Mouse (Mus musculus) midbrain, embryonic 13.5 days (tissue): ENCODE data around the gene Fam118a. TPM values are rescaled to one million over a fixed set of nuclear protein-coding genes. Genes with fewer than 3 reads are reported as not detected.

ENCODE experiments used
- ATAC-seq: fragments of 200-750 bp; cut with Nextera tagmentation; 2 replicates; pipeline ENCODE4 v1.8.0; 2017; ENCODE audit warnings: mild to moderate bottlenecking, moderate TSS enrichment, moderate library complexity
- H3K27ac ChIP-seq: fragments of 300-500 bp; sonication (generic); 2 replicates; pipeline ENCODE4 v1.5.1; 2015; ENCODE audit warnings: inconsistent platforms, mild to moderate bottlenecking, moderate library complexity
- H3K27me3 ChIP-seq: fragments of 300-500 bp; sonication (generic); 2 replicates; pipeline ENCODE4 v1.6.1; 2015; ENCODE audit warnings: mild to moderate bottlenecking, inconsistent platforms
- H3K36me3 ChIP-seq: fragments of 300-500 bp; sonication (generic); 2 replicates; pipeline ENCODE4 v1.6.1; 2015; ENCODE audit warnings: mild to moderate bottlenecking, inconsistent platforms
- H3K4me1 ChIP-seq: fragments of 300-500 bp; sonication (generic); replicated peaks from 2 replicates; pipeline ENCODE4 v1.6.1; 2015; ENCODE audit warnings: inconsistent platforms
- H3K4me2 ChIP-seq: fragments of 300-500 bp; sonication (generic); replicated peaks from 2 replicates; pipeline ENCODE4 v1.6.1; 2015; ENCODE audit warnings: moderate library complexity, mild to moderate bottlenecking, inconsistent platforms
- H3K4me3 ChIP-seq: fragments of 300-500 bp; sonication (generic); replicated peaks from 2 replicates; pipeline ENCODE4 v1.5.1; 2015; ENCODE audit warnings: mild to moderate bottlenecking, inconsistent platforms
- H3K9ac ChIP-seq: fragments of 300-500 bp; sonication (generic); replicated peaks from 2 replicates; pipeline ENCODE4 v1.6.1; 2015; ENCODE audit warnings: mild to moderate bottlenecking, inconsistent platforms
- H3K9me3 ChIP-seq: fragments of 300-500 bp; sonication (generic); 2 replicates; pipeline ENCODE4 v1.6.1; 2016; ENCODE audit warnings: mild to moderate bottlenecking, inconsistent platforms
- WGBS: fragments of 180-500 bp; shearing (Covaris S2); methylation state at CpG from one replicate; pipeline ENCODE4 v1.1.7; 2015; 5-methylcytosine and 5-hydroxymethylcytosine counted together
- polyA plus RNA-seq: library from polyadenylated mRNA; unstranded; fragments of >200 nt; fragmentation: Nextera tagmentation; extraction: Ambion mirVana; gene quantifications from 2 replicates; pipeline ENCODE4 v1.2.1, GENCODE M21; 2015

Fam118a gene
- polyA plus RNA-seq, 1 experiment from 2014 or later = 24.4 TPM

DNA sequence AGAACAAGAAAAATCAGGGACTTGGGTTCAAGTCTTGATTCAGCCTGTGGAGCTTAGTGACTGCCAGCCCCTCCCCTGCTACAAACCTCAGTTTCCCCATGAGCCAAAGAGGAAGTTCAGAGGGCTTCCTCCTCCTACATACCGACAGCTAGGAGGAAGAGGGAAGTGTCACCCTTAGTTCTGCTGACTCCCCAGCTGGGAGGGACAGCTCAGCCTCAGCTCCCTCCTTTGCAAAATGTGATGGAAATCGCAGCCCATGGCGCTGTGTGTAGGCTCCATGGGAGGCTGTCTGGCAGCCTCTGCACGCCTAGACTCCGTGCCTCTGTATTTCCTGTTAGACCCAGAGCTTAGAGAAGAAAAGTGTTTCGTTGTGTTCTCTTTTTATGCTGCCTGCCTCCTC is 34.2 kb upstream of the Fam118a start:
- no peak for ATAC-seq
- H3K9me3 ChIP-seq = no peaks in the 10 kb centered on the region
- H3K9ac ChIP-seq = no peak overlapping the region
- no peaks in the 10 kb centered on the region for H3K36me3 ChIP-seq
- H3K4me3 ChIP-seq = no peak overlapping the region
- peaks cover 4% of the 10 kb centered on the region for H3K4me1 ChIP-seq
- H3K27me3 ChIP-seq = peaks cover 25% of the 10 kb centered on the region; the same call in 1 of the 2 replicates
- H3K27ac ChIP-seq = no peak overlapping the region
- no peak overlapping the region for H3K4me2 ChIP-seq
- 49% methylated on average over 6 of the region's 6 CpGs for WGBS

DNA sequence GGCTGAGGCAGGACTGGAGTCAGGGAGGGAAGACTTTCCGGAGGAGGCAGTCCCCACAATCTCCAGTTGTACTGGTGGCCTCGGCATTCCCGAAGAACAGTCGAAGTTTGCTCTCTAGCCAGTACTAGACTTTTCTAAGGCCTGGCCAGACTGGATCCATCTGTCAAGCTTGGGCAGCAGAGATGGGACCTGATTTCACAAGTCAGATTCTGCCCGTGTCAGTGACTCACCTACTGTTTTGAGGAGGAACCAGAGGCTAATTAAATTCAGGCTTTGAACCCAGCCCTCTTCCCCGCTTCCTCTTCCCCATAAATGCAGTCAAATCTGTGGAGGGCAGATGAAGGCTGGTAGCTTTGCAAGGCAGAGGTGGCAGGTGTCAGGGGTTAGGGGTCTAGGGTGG is 33.7 kb upstream of the Fam118a start:
- Histone ChIP-seq H3K9me3 (no peaks in the 10 kb centered on the region), H3K27me3 (peaks cover 25% of the 10 kb centered on the region; the same call in 1 of the 2 replicates), H3K4me3 (no peak overlapping the region), H3K36me3 (no peaks in the 10 kb centered on the region), H3K27ac (no peak overlapping the region), H3K9ac (no peak overlapping the region), H3K4me1 (no peaks in the 10 kb centered on the region), H3K4me2 (no peak overlapping the region)
- 57% methylated on average over 6 of the region's 6 CpGs for WGBS
- ATAC-seq = no peak

DNA sequence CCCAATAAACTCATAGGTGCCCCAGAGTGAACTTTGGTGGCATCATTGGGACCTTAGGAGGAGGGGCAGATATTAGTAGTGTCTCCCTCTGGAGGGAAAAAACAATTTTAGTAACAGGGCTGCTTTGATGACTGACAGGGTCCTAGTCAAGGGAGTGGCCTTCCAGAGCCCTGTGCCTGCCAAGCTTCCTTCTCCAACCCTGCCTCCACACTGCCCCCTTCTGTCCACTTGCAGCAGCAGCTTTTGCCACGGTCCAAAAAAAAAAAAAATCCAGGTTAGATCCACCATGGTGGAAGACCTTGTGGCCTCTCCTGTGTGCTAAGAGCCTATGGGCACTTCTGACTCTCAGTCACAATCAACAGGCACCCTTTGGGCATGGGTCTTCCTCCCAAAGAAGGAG is 32.8 kb upstream of the Fam118a start:
- WGBS = 0% methylated on average over 1 of the region's 1 CpGs
- H3K4me3 ChIP-seq = no peak overlapping the region
- H3K27ac ChIP-seq = no peak overlapping the region
- no peaks in the 10 kb centered on the region for H3K4me1 ChIP-seq
- ATAC-seq = no peak
- no peak overlapping the region for H3K9ac ChIP-seq
- no peaks in the 10 kb centered on the region for H3K36me3 ChIP-seq
- H3K4me2 ChIP-seq = no peak overlapping the region
- H3K9me3 ChIP-seq = no peaks in the 10 kb centered on the region
- peaks cover 28% of the 10 kb centered on the region; the same call in 1 of the 2 replicates for H3K27me3 ChIP-seq

- ATAC-seq = no peak
Measured at GRCm38 (mm10) chr15:84997768-84998454, 30.8 kb upstream of the Fam118a start.

DNA sequence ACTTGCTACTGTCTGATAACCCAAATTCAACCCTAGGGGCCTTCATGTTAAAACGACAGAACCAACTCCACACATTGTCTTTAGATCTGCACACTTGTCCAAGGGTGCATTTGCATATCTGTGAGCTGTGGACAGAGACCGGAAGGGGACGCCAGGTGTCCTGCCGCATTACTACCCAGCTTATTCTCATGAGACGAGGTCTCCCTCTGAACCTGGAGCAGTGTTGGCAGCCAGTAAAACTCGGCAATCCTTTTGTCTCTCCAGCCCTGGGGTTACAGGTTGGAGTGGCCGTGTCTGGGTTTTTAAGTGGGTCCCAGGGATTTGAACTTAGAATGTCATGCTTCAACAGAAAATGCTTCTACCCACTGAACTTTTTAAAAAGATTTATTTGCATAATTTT is 28.8 kb upstream of the Fam118a start:
- H3K27me3 ChIP-seq = peaks cover 30% of the 10 kb centered on the region; the same call in 1 of the 2 replicates
- H3K9ac ChIP-seq = no peak overlapping the region
- no peaks in the 10 kb centered on the region for H3K9me3 ChIP-seq
- ATAC-seq = no peak
- no peak overlapping the region for H3K4me3 ChIP-seq
- H3K27ac ChIP-seq = no peak overlapping the region
- H3K4me1 ChIP-seq = no peaks in the 10 kb centered on the region
- H3K36me3 ChIP-seq = no peaks in the 10 kb centered on the region
- H3K4me2 ChIP-seq = no peak overlapping the region
- 61% methylated on average over 7 of the region's 7 CpGs for WGBS

More at GRCm38 (mm10) chr15:84997768-84998454, 30.8 kb upstream of the Fam118a start:
- WGBS = 78% methylated on average over 14 of the region's 14 CpGs
- Histone ChIP-seq H3K36me3 (no peaks in the 10 kb centered on the region), H3K27me3 (peaks cover 39% of the 10 kb centered on the region; the same call in 1 of the 2 replicates), H3K4me1 (no peaks in the 10 kb centered on the region), H3K9ac (no peak overlapping the region), H3K27ac (no peak overlapping the region), H3K4me2 (no peak overlapping the region), H3K4me3 (no peak overlapping the region), H3K9me3 (no peaks in the 10 kb centered on the region)

DNA sequence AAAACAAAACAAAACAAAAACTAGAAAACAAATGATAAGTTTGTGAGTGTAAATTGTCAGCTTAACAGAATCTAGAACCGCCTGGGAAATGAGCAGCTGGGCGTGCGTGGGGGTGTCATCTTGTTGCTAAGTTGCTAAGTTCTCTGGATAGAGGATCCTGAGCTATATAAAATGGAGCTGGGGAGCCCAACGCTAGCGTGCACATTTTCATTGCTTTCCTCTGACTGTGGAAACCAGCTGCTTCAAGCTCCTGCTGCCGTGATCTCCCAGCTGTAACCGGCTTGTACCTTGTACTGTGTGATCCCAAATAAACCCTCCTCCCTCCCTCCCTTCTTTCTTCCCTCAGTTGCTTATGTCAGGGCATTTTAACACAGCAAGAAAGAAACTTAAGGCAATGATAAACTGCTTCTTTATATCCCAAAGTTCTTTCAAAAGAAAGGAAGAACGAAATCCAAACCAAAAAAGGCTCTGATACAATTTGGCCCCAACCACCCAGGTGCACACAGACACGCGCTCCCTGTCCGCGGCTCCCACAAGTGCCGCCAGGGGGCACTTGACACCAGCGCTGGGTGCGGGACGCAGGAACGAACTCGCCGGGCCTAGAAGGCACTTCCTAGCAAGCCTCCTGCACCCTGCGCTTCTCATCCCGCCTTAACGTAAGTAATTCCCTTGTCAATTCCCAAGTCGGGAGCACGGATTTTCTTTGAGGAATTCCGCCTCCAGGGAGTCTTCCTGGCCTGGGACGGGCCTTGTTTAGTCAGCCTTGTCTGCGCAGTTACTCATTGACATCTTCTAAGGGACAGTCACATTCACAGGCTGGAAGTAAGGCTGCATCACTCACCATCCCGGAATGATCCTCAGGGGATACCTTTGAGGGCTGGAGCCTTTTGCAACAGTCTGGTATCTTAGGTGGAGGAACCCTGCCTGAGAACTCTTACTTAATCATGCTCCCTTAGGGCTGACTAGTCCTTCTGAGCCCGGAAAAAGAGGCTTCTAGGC is 27.5 kb upstream of the Fam118a start:
- no peak for ATAC-seq
- Histone ChIP-seq H3K4me1 (no peaks in the 10 kb centered on the region), H3K36me3 (no peaks in the 10 kb centered on the region), H3K9ac (no peak overlapping the region), H3K27ac (no peak overlapping the region), H3K4me2 (no peak overlapping the region), H3K27me3 (peaks cover 26% of the 10 kb centered on the region; the same call in 1 of the 2 replicates), H3K9me3 (no peaks in the 10 kb centered on the region), H3K4me3 (no peak overlapping the region)
- 20% methylated on average over 29 of the region's 29 CpGs for WGBS

DNA sequence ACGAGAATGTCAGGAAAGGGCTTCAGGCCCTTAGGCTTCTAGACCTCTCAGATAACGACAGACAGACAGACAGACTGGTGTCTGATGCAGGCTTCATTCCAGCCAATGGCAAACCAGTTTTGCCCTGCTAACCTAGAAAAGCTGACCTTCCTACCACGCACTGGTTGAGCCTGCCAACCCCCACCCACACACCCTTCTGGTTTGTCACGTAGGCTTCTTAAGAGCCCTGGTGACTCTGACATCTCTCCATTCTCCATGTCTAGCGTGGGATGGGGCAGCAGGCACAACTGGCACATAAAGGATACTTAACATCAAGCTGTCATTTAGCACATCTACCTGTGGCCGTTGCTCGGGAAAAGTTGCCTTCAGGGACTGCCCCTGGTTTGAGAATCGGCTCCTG is 19.1 kb upstream of the Fam118a start:
- no peaks in the 10 kb centered on the region for H3K36me3 ChIP-seq
- no peak overlapping the region for H3K9ac ChIP-seq
- H3K27ac ChIP-seq = no peak overlapping the region
- H3K4me2 ChIP-seq = no peak overlapping the region
- H3K9me3 ChIP-seq = no peaks in the 10 kb centered on the region
- 83% methylated on average over 8 of the region's 8 CpGs for WGBS
- ATAC-seq = no peak
- no peaks in the 10 kb centered on the region for H3K27me3 ChIP-seq
- H3K4me1 ChIP-seq = peaks cover 10% of the 10 kb centered on the region
- H3K4me3 ChIP-seq = no peak overlapping the region

- no peak for ATAC-seq
- Histone ChIP-seq H3K9ac (no peak overlapping the region), H3K27me3 (peaks cover 15% of the 10 kb centered on the region), H3K9me3 (no peaks in the 10 kb centered on the region), H3K4me1 (peaks cover 10% of the 10 kb centered on the region), H3K4me2 (no peak overlapping the region), H3K4me3 (no peak overlapping the region), H3K36me3 (no peaks in the 10 kb centered on the region), H3K27ac (no peak overlapping the region)
- 43% methylated on average over 19 of the region's 19 CpGs for WGBS
Measured at GRCm38 (mm10) chr15:85011895-85012661, 16.7 kb upstream of the Fam118a start.

DNA sequence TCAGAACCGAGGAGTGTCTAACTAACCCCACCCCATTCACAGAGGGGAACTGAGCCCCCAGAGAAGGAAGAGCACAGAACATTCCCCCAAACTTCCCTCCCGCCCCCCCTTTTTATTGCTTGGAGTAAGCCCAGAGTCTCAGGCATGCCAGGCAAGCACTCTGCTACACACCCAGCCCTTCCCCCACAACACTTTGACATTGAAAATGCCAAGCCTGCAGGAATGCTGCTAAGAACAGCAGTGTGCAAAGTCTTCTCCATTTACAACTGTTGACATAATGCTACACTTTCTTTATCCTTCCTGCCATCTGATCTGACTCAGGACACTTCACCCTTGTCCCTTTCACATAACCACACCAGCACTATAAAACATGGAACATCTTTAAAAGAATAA is 16.1 kb upstream of the Fam118a start:
- Histone ChIP-seq H3K4me2 (no peak overlapping the region), H3K4me3 (no peak overlapping the region), H3K27me3 (peaks cover 20% of the 10 kb centered on the region), H3K36me3 (no peaks in the 10 kb centered on the region), H3K4me1 (peaks cover 11% of the 10 kb centered on the region), H3K9me3 (no peaks in the 10 kb centered on the region), H3K27ac (no peak overlapping the region), H3K9ac (no peak overlapping the region)
- ATAC-seq = no peak
- 46% methylated on average over 2 of the region's 2 CpGs for WGBS

GRCm38 (mm10) chr15:85015771-85016170 is 13.0 kb upstream of the Fam118a start:
- no peak overlapping the region for H3K4me2 ChIP-seq
- no peak for ATAC-seq
- H3K4me1 ChIP-seq = peaks cover 11% of the 10 kb centered on the region
- H3K27ac ChIP-seq = no peak overlapping the region
- peaks cover 26% of the 10 kb centered on the region for H3K27me3 ChIP-seq
- WGBS = 91% methylated on average over 11 of the region's 11 CpGs
- H3K9ac ChIP-seq = no peak overlapping the region
- H3K9me3 ChIP-seq = no peaks in the 10 kb centered on the region
- H3K4me3 ChIP-seq = no peak overlapping the region
- no peaks in the 10 kb centered on the region for H3K36me3 ChIP-seq

DNA sequence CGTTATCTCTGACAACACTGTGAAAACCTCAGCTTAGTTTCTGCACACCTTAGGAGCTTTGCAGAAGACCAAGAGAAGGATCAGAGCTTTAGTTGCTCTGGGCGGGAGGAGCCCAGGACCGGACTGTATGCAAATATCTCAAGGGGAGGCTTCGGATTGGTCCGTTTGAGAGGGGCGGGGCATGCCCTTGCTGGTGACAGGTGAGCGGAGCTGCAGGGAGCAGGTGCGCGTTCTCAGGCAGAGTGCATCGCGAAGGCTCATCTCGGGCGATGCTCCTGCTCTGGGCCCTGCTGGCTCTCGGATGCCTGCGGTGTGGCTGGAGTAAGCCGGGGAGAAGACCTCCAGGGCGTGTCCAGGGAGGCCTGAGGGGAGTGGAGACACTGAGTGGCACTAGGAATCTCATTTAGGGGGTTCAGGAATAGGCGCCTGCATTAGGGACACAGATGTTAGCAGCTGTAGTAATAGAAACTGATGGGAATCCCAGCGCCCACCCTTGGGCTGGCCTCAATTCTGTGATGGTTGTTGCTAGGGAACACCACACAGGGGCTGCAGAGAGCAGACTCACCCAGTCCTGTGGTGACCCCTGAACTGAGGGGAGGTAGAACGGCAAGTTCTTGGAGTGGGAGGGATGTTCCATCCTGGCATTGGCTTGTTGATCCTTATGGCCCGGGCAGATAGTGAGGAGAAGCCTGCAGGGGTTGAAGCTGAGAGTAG is 11.6 kb upstream of the Fam118a start, which contains the start of gene Upk3a:
Gene Upk3a, plus strand, starts transcription at position 191 of the 714 bp plus-strand sequence.
- peak within 1 kb of the TSS; percentile 43 for H3K4me2 ChIP-seq
- 0 out of 2 replicates have a peak within 1 kb of the TSS, but pooled peaks have one; percentile 1 for H3K4me3 ChIP-seq
- peaks cover 26% of the 10 kb centered on the region for H3K27me3 ChIP-seq
- 8% methylated on average over 21 of the region's 21 CpGs for WGBS
- no peaks in the 10 kb centered on the region for H3K36me3 ChIP-seq
- ATAC-seq = peak; percentile 50; the same call in 1 of the 2 replicates
- H3K9me3 ChIP-seq = no peaks in the 10 kb centered on the region
- no peak within 1 kb of the TSS for H3K9ac ChIP-seq
- H3K27ac ChIP-seq = no peak within 1 kb of the TSS
- peaks cover 7% of the 10 kb centered on the region for H3K4me1 ChIP-seq
